Mouse (Mus musculus) lung, adult 2 months (tissue): ENCODE results near the gene Rnf220.

Source experiments
- CTCF ChIP-seq: fragments of 200-500 bp; IDR thresholded peaks from 2 replicates; pipeline ENCODE4 v1.5.1; 2011; ENCODE audit warnings: mild to moderate bottlenecking, low read length, control low read depth; ENCODE audit not compliant: insufficient read depth
- POLR2A ChIP-seq: fragments of 200-500 bp; IDR thresholded peaks from 2 replicates; pipeline ENCODE4 v1.6.1; 2011; ENCODE audit warnings: low read depth, mild to moderate bottlenecking, control low read depth, low read length, borderline replicate concordance; ENCODE audit errors: extremely low read depth

GRCm38 (mm10) chr4:117221836-117222235 is 275.0 kb downstream of the Rnf220 start:
- TF ChIP-seq CTCF: no peak
- no peak for TF ChIP-seq POLR2A
